In genomic region chr5:127216389-127216788, GRCm38 (mm10) we compare ENCODE assay signal across 20 mouse cellular contexts. TPM values are rescaled to one million over a fixed set of nuclear protein-coding genes. Genes with fewer than 3 reads are reported as not detected.
A peak's percentile ranks its signal among the peaks of the same experiment; 100 is the strongest.
DNase-seq lines count a peak whose midpoint lies in the region; ATAC-seq and TF ChIP-seq lines count a peak whose summit lies in the region.
"Had no signal": no experiment of that assay in that cellular context is flagged by ENCODE, and none has a peak within 500 bp of the region (broad histone marks: within the 10 kb centered on the region; RNA-seq: fewer than 3 reads in every experiment).

No protein-coding gene starts in this region.

- peaks cover 22% of the 10 kb centered on the region for H3K4me1 ChIP-seq in midbrain, embryonic 10.5 days
- peaks cover 7% of the 10 kb centered on the region; the same call in 1 of the 2 replicates for H3K4me1 ChIP-seq in midbrain, embryonic 16.5 days (ENCODE audit: control insufficient read depth, insufficient read depth, low read length)
- H3K4me1 ChIP-seq in midbrain, embryonic 14.5 days (ENCODE audit: control insufficient read depth, insufficient read depth, low read length) = peaks cover 8% of the 10 kb centered on the region
- no peaks in the 10 kb centered on the region for H3K4me1 ChIP-seq in kidney, embryonic 16.5 days (ENCODE audit: insufficient read depth, low read length)
- H3K4me1 ChIP-seq: embryonic facial prominence, embryonic 13.5 days; forebrain, embryonic 15.5 days; heart, embryonic 12.5 days; hindbrain, embryonic 15.5 days had no signal

- no peak overlapping the region for H3K4me2 ChIP-seq in midbrain, embryonic 16.5 days (ENCODE audit: low read length)
- H3K4me2 ChIP-seq in midbrain, embryonic 14.5 days (ENCODE audit: low read length) = no peak overlapping the region
- no peak overlapping the region for H3K4me2 ChIP-seq in kidney, embryonic 16.5 days (replicated peaks; ENCODE audit: low read depth, low read length)
- H3K4me2 ChIP-seq: embryonic facial prominence, embryonic 13.5 days; forebrain, embryonic 15.5 days; heart, embryonic 12.5 days had no signal

- 18% methylated on average over 3 of the region's 3 CpGs for WGBS in midbrain, embryonic 10.5 days
- WGBS in midbrain, embryonic 16.5 days = 8% methylated on average over 3 of the region's 3 CpGs
- WGBS in midbrain, embryonic 14.5 days = 9% methylated on average over 3 of the region's 3 CpGs
- WGBS in kidney, embryonic 16.5 days = 63% methylated on average over 3 of the region's 3 CpGs

- no peak for TF ChIP-seq CTCF in brain, embryonic 14.5 days (IDR thresholded peaks at IDR 0.05; ENCODE audit: borderline replicate concordance, extremely low read depth, insufficient read depth, insufficient read length)

- intact Hi-C loops in heart, postnatal 25 days (cut with DNase I) = no loop called here

- H3K36me3 ChIP-seq in midbrain, embryonic 10.5 days = no peaks in the 10 kb centered on the region
- H3K36me3 ChIP-seq in midbrain, embryonic 16.5 days (ENCODE audit: control insufficient read depth, insufficient read depth, low read length) = no peaks in the 10 kb centered on the region
- no peaks in the 10 kb centered on the region for H3K36me3 ChIP-seq in midbrain, embryonic 14.5 days (ENCODE audit: control insufficient read depth, insufficient read depth, low read length)
- no peaks in the 10 kb centered on the region for H3K36me3 ChIP-seq in kidney, embryonic 16.5 days (ENCODE audit: insufficient read depth, low read length)
- H3K36me3 ChIP-seq: embryonic facial prominence, embryonic 13.5 days; forebrain, embryonic 15.5 days; heart, embryonic 12.5 days; hindbrain, embryonic 15.5 days had no signal

- peak; percentile 33 for DNase-seq in heart, adult 11 months
- DNase-seq in heart, postnatal 25 days (ENCODE audit: low spot score) = no peak
- peak; percentile 54 for DNase-seq in midbrain, embryonic 10.5 days (ENCODE audit: low spot score)
- DNase-seq in brain, embryonic 14.5 days (ENCODE audit: low read depth) = peak; percentile 72
- DNase-seq in midbrain, embryonic 14.5 days = peak; percentile 59
- DNase-seq: adrenal gland, postnatal 14 days; cerebellum, adult 18-20 months; cerebellum, adult 9-11 months; cerebellum, postnatal 36 days; gastrocnemius, postnatal 14 days; heart, postnatal 36 days had no signal

- H3K4me3 ChIP-seq in midbrain, embryonic 10.5 days = no peak overlapping the region
- no peak overlapping the region for H3K4me3 ChIP-seq in midbrain, embryonic 16.5 days (ENCODE audit: low read depth, low read length)
- H3K4me3 ChIP-seq in midbrain, embryonic 14.5 days (replicated peaks; ENCODE audit: low read depth, low read length) = no peak overlapping the region
- H3K4me3 ChIP-seq in kidney, embryonic 16.5 days (ENCODE audit: low read length) = no peak overlapping the region
- H3K4me3 ChIP-seq: embryonic facial prominence, embryonic 13.5 days; forebrain, embryonic 15.5 days; heart, embryonic 12.5 days; hindbrain, embryonic 15.5 days had no signal

- peaks cover 6% of the 10 kb centered on the region for H3K9me3 ChIP-seq in midbrain, embryonic 10.5 days (replicated peaks)
- H3K9me3 ChIP-seq in midbrain, embryonic 16.5 days (replicated peaks; ENCODE audit: control insufficient read depth, low read length, poor library complexity, severe bottlenecking) = peaks cover 4% of the 10 kb centered on the region; the same call in 1 of the 2 replicates
- H3K9me3 ChIP-seq in midbrain, embryonic 14.5 days (ENCODE audit: control insufficient read depth, low read length) = no peaks in the 10 kb centered on the region
- no peaks in the 10 kb centered on the region for H3K9me3 ChIP-seq in kidney, embryonic 16.5 days (ENCODE audit: low read length)
- H3K9me3 ChIP-seq: embryonic facial prominence, embryonic 13.5 days; forebrain, embryonic 15.5 days; hindbrain, embryonic 15.5 days had no signal

- ATAC-seq in midbrain, embryonic 16.5 days = no peak
- ATAC-seq in midbrain, embryonic 14.5 days (ENCODE audit: low FRiP score, low TSS enrichment) = no peak
- no peak for ATAC-seq in kidney, embryonic 16.5 days (ENCODE audit: low FRiP score, low TSS enrichment)
- ATAC-seq: activated CD4-positive, CD25-positive, alpha-beta regulatory T cell, adult 4 months; forebrain, embryonic 15.5 days; Patski had no signal

- no peak overlapping the region for H3K27ac ChIP-seq in midbrain, embryonic 10.5 days (replicated peaks)
- H3K27ac ChIP-seq in midbrain, embryonic 16.5 days (ENCODE audit: low read length) = no peak overlapping the region
- H3K27ac ChIP-seq in midbrain, embryonic 14.5 days (replicated peaks; ENCODE audit: low read depth, low read length) = no peak overlapping the region
- no peak overlapping the region for H3K27ac ChIP-seq in kidney, embryonic 16.5 days (ENCODE audit: low read length)
- H3K27ac ChIP-seq: embryonic facial prominence, embryonic 13.5 days; forebrain, embryonic 15.5 days; hindbrain, embryonic 15.5 days had no signal

- TF ChIP-seq POLR2A in brain, embryonic 14.5 days (IDR thresholded peaks at IDR 0.05; ENCODE audit: borderline replicate concordance, extremely low read depth, insufficient read depth, insufficient read length, poor library complexity, severe bottlenecking) = no peak

- peaks cover 6% of the 10 kb centered on the region; the same call in 1 of the 2 replicates for H3K27me3 ChIP-seq in midbrain, embryonic 10.5 days (ENCODE audit: low read depth, poor library complexity, severe bottlenecking)
- H3K27me3 ChIP-seq in midbrain, embryonic 16.5 days (ENCODE audit: control insufficient read depth, insufficient read depth, low read depth, low read length) = no peaks in the 10 kb centered on the region
- H3K27me3 ChIP-seq in midbrain, embryonic 14.5 days (ENCODE audit: control insufficient read depth, insufficient read depth, low read length) = no peaks in the 10 kb centered on the region
- H3K27me3 ChIP-seq in kidney, embryonic 16.5 days (ENCODE audit: insufficient read depth, low read length) = no peaks in the 10 kb centered on the region
- H3K27me3 ChIP-seq: CH12.LX; embryonic facial prominence, embryonic 13.5 days; forebrain, embryonic 15.5 days; heart, embryonic 12.5 days; hindbrain, embryonic 15.5 days; Patski had no signal

- H3K9ac ChIP-seq in midbrain, embryonic 16.5 days (ENCODE audit: low read depth, low read length) = no peak overlapping the region
- no peak overlapping the region for H3K9ac ChIP-seq in midbrain, embryonic 14.5 days (replicated peaks; ENCODE audit: low read length)
- H3K9ac ChIP-seq in kidney, embryonic 16.5 days (replicated peaks; ENCODE audit: low read length) = no peak overlapping the region
- H3K9ac ChIP-seq: embryonic facial prominence, embryonic 13.5 days; forebrain, embryonic 15.5 days; heart, embryonic 12.5 days; hindbrain, embryonic 15.5 days had no signal

RNA-seq across cellular contexts. Expression of gene Tmem132c, which starts 25.2 kb away (rescaled TPM):
- under 1 TPM; 0.08 to 0.13 TPM for total RNA-seq in heart, postnatal 25 days (2021)
- polyA plus RNA-seq in midbrain, embryonic 10.5 days (2016; fragmentation: Nextera tagmentation; extraction: Ambion mirVana) = 30.0 and 34.0 TPM in 2 replicates
- 11.8 and 12.7 TPM in 2 replicates for polyA plus RNA-seq in midbrain, embryonic 16.5 days (2015; fragmentation: Nextera tagmentation; extraction: Ambion mirVana)
- 9.5 and 17.2 TPM in 2 replicates for polyA plus RNA-seq in brain, embryonic 14.5 days (2012; rRNA removed)
- 10.6 and 16.2 TPM in 2 replicates for polyA plus RNA-seq in midbrain, embryonic 14.5 days (2014; fragmentation: Nextera tagmentation; extraction: Ambion mirVana)
- 1.3 and 1.5 TPM in 2 replicates for polyA plus RNA-seq in kidney, embryonic 16.5 days (2015; fragmentation: Nextera tagmentation; extraction: Ambion mirVana)
- total RNA-seq: CH12.LX had no signal
- polyA plus RNA-seq: activated CD4-positive, CD25-positive, alpha-beta regulatory T cell, adult 4 months; Patski had no signal
